Mouse (Mus musculus): ENCODE measurements at regions not wholly inside any gene's neighbourhood (a gene's known extent, or its start where the extent isn't known, plus 50 kb on each side); places are given as distances from the start of the nearest gene placed in this dataset.

DNA sequence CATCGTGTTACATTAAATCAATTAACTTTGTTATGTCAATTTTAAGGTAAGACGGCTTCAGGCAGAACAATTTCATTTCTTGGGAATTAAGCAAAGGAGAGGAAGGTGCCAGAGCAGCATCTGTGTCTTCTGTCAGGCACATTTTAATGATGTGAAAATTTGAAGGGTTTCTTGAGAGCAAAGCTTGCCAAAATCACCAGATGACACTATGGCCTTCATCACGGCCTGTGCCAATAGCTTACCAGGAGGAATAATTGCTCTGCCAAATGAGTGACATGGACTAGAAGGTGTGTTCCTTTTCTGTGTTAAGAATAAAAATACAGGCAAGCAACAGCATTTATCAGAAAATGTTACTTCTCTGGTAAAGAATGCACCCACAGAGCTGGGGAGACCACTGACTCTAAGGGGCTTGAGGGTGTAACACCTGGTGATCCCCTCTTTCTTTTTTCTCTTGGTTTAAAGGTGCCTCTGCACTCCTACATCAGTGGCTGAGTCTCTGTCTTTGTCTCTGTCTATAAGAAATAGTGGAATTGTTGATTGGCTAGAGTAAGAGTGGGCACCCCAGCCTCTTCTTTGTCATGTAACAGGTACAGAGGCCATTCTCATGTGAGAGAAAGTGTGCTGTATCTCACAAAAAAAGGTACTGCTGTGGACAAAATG is 856.2 kb upstream of the Chrm3 start:
- no peak for TF ChIP-seq E2F4 (IDR thresholded peaks at IDR 0.05; ENCODE audit: insufficient read depth)
- no peak for TF ChIP-seq POLR2AphosphoS2 (IDR thresholded peaks at IDR 0.05; ENCODE audit: insufficient read length, low read depth)
- no peak for TF ChIP-seq POLR2A (IDR thresholded peaks at IDR 0.05; ENCODE audit: insufficient read length, low read depth)
- no peak for TF ChIP-seq USF1 (IDR thresholded peaks at IDR 0.05; ENCODE audit: low read depth)
- no peak for TF ChIP-seq MYOD1 (IDR thresholded peaks at IDR 0.05; ENCODE audit: control insufficient read depth in 1 of 3, insufficient read length in 2 of 3, low read depth in 2 of 3)
- no peak for TF ChIP-seq SRF (IDR thresholded peaks at IDR 0.05; ENCODE audit: control insufficient read depth, insufficient read length, low read depth)
